Mouse (Mus musculus): ENCODE data around the gene Gpr61.

Gpr61 gene

DNA sequence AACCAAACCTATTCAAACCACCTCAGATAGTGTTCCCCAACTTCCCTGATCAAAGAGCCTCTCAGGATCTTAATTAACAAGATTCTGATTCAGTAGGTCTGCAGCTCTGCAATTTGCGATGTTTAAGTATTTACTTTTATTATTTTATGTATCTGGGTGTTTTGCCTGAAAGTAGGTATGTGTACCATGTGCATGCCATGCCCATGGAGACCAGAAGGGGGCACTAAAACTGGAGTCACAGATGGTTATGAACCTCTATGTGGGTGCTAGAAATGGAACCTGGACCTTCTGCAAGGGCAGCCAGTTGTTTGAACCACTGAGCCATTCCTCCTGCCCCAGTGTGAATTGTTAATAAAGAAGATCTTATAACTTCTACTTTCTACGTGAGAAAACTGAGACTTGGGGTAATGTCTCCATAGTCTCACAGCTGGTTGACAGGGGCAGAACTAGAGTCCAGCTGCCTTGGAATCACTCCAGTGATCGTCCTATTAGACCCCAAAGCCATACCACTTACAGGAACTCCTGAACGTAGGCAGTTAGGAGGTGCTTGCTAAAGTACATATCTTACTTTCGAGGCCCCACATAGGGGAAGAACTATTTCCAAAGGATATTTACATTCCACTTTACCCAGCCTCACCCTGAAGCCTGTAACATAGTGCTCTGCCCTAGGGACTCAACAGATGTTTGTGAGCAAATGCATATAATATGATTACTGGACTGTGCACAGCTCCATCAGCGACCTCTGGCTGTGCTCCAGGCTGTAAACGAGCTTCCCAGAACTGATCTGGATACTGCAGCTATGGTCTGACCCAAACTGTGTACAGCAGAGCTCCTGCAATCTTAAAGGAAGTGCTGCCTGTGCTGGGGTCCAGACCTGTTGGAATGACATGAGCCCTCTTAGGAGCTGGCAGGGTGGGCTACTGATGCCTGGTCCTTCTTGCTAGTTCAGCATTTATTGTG, 24.4 kb upstream of the Gpr61 start:
- CTCF ChIA-PET: interaction anchor here (0.5 to 0.6 kb wide), 2 partner anchors 31 kb away, joined by 5 to 8 read pairs; no protein-coding TSS in a partner anchor

DNA sequence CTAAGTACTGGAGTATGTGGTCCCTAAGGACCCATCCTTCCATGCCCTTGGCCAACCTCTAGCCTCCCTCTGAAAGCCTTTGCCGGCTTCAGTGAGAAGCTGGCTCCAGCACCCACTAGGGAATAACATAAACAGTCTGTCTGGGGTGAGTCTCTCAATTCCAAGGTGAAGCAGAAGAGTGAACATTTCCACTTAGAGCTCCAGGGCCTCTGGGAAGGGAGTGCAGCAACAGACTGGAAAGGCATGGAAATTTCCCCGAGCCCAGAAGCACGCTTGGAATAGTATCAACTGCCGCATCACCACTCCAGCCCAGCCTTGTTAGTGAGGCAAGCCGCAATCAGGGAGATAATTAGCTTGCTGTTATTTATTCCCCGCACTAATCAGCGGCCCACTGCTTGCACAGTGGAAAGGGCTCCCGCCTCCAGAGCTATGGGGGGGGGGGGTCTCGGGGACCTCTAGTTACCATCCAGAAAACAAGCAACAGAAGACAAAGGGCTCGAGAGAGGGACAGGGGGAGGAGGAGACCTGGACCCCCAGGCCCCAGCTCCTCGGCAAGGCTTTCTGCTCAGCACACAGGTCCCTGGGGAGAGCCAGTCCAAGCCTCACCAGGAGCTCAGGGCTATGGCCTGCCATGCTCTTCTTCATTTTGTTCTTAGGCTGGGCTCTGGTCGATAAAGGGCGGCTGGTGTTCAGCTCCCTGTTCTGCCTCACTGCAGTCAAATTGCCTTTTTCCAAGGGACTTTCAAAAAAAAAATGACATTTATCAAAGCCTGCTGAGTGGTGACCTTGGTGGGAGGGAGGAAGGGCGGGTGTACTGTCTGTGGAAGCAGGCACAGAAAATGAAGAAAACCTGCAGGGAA, 20.2 kb upstream of the Gpr61 start:
- CTCF ChIA-PET: interaction anchor here (0.7 kb wide), 1 partner anchor 97 kb away, joined by 6 read pairs; no protein-coding TSS in a partner anchor

DNA sequence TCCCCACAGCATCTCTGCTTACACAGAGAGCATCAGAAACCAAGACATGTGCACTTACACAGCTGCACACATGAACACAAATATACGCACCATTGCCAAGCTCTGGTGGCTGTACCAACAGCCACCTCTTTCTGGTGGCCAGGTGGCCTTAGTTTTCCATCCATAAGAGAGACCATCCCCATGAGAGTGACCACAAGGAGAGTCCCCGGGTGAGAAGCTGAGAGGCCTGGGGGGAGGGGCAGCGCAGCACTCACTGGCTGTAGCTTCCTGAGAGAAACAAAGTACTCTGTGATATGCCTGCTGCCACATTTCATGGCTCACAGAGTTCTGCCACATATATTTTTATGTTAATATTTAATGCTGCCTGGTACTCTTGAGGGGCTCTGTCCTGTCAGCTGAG, 14.5 kb upstream of the Gpr61 start:
- CTCF ChIA-PET: no interaction called here

DNA sequence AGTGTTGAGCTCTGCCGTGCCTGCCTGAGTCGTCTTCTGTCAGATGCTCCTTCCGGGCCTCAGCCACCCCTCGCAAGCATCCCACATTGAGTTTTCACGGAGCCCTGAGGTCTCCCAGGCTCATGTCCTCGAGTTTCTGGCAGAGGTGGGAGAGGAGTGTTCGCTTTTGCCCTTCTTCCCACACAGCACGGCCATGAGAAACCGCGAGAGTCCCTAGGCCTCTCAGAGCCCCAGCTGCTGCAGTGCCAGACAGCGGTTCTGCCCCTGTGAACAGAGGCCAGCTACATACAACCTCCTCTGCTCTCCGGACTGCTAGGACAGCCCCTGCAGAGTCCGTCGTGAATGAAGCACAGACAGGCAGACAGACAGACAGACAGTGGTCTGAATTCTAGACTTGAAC, 12.8 kb upstream of the Gpr61 start:
- CTCF ChIA-PET: interaction anchor here (0.7 kb wide), 1 partner anchor 28 kb away, joined by 3 read pairs; no protein-coding TSS in a partner anchor

DNA sequence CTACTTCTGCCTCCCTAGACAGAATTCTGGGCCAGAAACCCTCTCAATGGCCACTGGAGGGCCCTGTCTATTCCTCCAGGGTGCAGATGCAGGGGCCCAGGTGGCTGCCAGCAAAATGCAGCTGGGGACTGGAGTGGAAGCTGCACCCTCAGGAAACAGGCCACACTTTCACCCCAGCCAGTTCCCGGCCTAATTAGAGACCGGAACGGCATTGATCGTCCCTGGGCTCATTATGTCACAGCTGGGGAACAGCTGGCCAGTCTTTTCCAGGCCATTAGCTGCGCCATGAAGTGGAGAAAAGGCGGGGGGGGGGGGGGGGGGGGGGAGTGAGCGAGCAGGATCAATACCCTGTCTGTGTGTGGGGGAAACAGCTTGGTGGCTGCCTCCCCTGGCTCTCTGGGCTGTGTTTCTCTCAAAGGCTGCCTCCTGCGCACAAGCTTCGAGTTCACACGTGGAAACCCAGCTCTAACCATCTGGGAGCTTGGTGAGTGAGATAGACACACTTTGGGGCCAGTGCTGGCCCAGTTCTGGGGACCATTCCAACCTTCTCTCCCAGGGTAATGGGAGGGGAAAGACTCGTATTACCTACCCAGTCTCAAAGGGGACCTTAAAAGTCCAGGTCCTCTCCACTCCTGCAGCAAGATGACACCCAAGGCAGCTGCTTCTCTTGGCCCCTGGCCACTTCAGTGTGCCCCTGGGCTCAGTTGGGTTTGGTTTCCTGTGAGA, 12.0 kb upstream of the Gpr61 start:
- CTCF ChIA-PET: no interaction called here

DNA sequence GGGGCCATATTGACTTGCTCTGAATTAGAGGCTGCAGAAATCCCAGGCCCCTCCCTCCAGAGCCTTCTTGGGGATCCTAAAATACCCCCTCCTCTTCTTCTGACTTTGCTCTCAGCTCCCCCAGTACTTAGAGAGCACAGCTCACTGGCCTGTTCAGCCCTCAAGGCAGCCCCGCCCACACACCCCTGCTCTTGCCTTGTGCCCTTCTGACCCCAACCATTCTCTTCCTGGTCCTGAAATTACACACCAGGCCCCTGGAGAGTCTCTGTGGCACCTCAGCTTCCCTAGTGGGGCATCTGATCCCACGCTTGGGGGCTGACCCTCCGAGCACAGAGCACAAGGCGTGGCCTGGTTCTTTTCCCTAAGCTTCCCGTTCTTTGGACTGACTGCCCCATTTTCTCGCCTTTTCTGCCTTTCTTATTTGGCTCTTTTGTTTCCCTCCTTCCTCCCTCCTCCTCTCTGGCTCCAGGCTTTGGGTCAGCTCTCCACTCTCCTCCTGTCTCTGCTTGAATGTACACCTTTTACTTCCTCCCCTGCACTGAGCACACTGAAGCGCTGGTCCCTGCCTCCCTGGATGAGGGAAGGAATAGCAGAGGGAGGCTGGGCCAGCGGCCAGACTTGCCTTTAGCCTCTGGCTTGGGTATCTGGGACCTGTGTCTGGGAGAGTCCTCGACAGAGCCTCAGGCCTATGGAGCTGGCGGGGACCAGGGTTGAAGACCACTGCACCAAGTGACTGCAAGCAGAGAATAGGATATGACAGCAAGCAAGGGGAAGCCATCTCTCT, 11.0 kb upstream of the Gpr61 start:
- CTCF ChIA-PET: interaction anchor here (1.1 to 2.2 kb wide), 3 partner anchors 21 to 224 kb away, joined by 5 to 7 read pairs (median 7); partner anchors contain the start of gene Amigo1

DNA sequence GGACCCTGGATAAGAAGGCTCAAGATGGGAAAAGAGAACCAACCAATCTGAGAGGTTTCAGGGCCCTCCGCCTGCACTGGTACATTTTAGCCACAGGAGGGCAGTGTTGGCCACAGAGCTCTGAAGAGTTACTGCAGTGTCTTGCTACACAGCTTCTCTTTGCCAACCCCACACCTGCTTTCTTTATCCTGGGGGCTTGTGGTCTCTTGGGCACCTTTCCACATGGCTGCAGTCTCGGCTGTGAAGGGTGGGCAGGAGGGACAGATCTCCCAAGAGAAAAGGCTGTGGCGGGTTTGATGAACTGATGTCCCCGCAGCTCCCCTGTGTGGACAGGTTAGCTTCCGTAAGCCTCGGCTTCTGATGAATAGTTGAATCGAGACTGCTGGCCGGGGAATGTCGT, 10.1 kb upstream of the Gpr61 start:
- CTCF ChIA-PET: interaction anchor here (0.7 to 2.2 kb wide), 4 partner anchors 22 to 520 kb away, joined by 4 to 7 read pairs (median 6); partner anchors contain the start of gene Amigo1

DNA sequence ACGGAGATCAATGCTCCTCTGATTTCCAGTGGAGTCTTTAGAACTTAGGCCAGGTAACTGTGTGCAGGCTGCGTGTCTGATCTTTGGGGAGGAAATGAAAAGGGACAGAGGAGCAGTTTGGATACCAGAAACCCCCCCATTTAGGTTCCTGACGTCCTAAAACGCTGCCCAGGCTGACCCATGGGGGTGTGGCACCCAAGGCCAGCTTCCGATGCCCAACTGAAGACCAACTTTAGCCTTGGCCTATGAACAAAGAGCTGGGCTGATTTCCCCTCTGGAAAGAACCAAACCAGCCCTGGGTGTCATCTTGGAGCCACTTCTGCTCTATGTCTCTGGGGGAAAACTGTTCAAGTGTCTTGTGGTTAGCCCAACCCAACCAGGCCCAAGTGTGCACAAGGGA, 9.4 kb upstream of the Gpr61 start:
- CTCF ChIA-PET: interaction anchor here (0.7 to 2.2 kb wide), 3 partner anchors 45 to 520 kb away, joined by 3 to 7 read pairs (median 4); no protein-coding TSS in a partner anchor

DNA sequence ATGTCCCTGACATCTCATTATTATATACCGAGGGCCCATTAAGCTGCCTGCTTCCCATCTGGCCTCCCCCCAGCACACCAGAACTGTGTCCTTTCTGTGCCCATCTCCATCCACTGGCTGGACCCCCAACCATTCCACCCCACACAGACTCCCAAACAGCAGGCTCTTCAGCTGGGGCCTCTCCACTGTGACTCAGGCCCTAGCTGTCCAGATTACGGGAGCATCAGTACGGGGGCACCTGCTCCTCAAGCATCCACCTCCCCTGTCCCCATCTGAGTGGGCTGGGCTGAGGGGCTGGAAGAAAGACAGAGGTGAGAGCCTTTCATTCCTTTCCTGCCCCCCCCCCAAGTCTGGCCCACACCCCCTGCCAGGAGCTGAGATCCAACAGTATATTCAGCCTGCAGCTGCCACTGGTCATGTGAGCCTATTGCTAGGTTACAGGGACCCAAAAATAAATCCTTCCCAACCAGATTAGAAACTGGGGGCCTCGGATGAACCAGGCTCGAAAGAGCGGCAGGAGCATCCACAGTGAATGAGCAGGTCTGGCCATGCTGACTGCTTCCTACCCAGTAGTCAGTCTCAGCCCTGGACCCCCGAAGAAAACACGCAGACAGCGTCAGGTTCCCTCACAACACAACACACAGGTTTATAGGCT, 3.8 kb upstream of the Gpr61 start:
- CTCF ChIA-PET: interaction anchor here (0.5 to 0.7 kb wide), 2 partner anchors 10 to 46 kb away, joined by 3 read pairs; no protein-coding TSS in a partner anchor

DNA sequence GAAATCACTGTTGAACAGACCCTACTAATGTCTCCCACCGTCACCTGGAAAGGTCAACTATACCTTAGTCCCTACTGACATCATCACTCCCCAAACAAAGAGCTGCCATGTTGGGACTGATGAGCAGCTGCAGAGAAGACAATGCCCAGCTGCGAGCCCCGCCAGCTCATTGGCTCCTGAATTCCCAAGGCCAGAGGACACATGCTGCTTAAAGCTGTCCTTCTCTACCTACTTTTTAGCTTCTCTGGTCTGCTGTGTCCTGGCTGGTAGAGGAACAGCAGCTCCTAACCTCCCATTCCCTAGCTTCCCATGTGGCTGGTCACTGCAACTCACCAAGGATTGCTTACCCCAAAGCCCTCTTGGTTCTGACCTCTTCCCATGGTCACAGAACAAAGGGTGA, 2.4 kb downstream of the Gpr61 start:
- CTCF ChIA-PET: no interaction called here

DNA sequence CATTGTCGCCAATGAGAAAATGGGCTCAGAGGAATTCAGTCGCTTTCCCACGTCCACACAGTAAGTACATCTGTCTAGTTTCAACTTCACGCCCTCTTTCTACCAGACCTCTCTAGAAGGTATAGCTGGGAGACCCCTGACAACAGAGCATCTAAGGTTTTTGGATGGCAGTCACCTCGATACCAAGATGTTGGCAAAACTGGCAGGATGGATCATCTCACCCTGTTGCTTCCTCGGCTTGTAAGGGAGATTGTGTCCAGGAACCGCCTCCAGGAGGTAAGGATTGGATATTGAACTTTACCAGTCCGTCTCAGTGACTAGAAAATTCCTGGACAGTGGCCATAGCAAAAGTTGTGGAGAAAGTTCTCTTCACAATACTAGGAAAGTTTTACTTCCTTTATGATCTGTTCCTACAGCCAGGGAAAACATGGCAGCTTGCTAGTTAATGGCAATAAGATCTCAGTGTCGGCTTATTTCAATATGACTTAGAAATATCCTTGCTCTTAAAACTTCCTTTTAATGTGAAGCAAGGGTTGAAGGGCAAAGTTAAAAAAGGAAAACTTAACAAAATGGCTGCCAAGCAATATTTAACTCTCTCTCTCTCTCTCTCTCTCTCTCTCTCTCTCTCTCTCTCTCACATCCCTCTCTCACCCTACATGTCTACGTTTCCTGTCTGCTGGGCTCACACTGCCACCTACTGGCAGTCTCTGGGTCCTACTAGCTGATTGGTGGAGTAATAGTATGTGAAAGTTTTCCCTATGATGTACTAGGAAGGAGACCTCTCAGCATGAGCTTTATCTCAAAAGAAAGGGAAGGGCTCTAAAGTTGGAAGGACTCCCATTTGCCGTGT, 7.1 kb downstream of the Gpr61 start:
- CTCF ChIA-PET: interaction anchor here (0.6 to 1.1 kb wide), 4 partner anchors 11 to 123 kb away, joined by 3 to 16 read pairs (median 6); no protein-coding TSS in a partner anchor

DNA sequence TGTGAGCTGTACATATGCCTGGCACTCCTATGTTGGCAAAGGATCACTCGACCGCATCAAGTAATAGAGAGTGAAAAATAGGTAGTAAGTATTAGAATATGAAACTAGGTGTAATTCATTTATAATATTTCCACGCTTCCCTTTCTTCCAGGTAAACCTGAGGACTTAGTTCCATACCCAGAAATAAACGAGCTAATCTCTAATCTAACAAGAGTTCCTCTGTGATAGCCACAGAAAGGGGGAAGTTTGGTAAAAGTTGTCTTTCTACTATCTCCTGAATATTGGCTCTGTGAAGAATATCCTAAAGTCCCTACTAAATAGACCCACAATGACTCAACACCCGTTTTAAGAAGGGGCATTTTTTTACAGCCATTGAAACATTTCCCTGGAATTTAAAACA, 8.0 kb downstream of the Gpr61 start:
- CTCF ChIA-PET: interaction anchor here (0.6 kb wide), 1 partner anchor 12 kb away, joined by 3 read pairs; no protein-coding TSS in a partner anchor

DNA sequence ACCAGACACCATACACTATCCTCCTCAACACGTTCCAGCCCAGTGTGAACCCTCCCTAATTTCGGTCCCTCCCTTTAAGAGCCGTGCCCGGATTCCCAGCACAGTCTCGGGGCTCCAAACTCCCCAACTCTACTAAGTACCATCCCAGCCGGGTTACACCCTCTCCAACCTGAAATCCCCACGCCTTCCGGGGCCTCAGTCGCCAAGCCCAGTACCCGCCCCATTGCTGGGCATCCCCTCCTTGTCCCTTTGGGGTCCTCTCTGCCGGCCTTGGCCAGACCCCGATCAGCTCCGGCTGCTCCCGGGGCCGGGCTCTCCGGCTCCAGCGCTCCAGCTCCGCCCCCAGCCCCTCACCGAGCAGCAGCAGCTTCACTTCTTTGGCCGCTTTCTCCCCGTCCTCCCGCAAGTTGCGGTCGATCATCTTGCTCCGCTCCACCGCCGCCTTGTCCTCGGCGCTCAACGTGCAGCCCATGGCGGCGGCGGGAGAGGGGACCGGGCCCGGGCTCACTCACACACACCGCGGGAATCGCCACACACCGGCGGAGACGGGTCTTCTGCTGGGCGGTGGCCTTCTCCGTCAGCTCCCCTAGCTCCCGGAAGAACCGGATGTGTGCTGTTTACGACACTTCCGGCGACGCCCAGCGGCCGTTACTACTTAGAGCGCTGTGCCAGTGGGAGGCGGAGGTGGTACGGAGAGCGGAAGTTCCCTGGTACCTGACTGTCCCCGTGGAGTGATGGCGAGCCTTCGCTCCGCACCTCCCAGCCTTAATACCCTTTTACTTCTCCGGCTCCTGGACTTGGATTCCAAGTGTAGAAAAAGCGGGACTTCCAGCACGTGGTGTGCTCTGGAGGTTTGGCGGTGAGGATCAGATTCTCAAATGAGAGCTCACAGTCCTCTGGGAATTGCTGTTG, 8.9 kb downstream of the Gpr61 start, which contains the start of gene Gnai3:
Gene Gnai3 (minus strand): TSS at position 613 of the 912 bp plus-strand sequence.
- CTCF ChIA-PET: interaction anchor here (0.6 to 0.7 kb wide), 2 partner anchors 12 to 116 kb away, joined by 3 to 10 read pairs; no protein-coding TSS in a partner anchor

DNA sequence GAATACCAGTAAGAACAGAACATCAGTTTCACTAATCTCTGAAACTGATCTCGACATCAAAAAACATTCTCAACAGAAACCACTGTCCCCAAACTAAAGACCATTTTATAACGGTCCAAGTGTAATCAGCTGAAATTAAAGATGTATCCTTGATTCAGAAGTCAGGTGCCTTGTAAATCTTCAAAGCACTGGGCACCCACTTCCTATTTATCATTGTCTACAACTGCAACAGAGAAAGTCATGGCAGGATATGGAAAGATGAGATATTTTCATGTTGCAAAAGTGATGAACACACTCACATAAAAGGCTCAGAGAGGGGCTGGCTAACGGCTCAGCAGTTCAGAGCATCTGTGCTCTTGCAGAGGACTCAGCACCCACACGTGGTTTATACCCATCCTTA, 13.9 kb downstream of the Gpr61 start:
- CTCF ChIA-PET: no interaction called here

DNA sequence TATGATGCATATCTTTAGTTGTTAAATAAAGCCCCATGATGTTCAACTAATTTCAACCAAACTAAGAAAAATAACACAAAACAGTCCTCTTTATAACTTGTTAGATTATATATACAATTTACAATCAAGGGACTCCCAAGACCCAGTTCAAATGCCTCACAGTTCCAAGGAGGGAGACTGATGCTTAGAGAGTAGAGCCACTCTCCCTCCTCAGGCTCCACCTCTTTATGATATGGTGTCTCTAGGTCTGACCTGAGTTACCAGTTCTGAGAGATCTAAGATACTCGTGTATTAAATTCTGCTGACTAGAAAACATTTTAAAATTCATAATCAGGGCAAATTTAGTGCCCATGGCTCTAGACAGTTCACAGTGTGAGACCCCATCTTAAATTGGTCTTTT, 15.6 kb downstream of the Gpr61 start:
- CTCF ChIA-PET: no interaction called here

DNA sequence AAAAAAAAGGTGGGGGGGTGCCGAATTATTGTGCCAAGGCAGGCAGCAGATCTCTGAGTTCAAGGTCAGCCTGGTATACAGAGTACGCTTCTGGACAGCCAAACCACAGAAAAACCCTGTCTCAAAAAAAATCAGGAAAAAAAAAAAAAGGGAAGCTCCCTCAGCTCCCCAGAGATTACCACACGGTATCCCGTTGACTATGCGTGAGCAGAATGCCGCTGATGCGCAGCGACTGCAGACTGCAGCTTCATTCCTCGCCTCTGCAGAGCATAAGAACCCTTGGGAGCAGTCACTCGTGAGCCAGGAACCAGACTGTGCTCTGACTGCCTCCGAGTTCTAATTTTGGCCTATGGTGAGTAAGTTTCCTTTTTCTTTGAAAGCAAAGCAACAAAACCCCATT, 20.0 kb downstream of the Gpr61 start:
- CTCF ChIA-PET: interaction anchor here (0.6 to 0.7 kb wide), 3 partner anchors 12 to 47 kb away, joined by 3 to 6 read pairs (median 3); no protein-coding TSS in a partner anchor

DNA sequence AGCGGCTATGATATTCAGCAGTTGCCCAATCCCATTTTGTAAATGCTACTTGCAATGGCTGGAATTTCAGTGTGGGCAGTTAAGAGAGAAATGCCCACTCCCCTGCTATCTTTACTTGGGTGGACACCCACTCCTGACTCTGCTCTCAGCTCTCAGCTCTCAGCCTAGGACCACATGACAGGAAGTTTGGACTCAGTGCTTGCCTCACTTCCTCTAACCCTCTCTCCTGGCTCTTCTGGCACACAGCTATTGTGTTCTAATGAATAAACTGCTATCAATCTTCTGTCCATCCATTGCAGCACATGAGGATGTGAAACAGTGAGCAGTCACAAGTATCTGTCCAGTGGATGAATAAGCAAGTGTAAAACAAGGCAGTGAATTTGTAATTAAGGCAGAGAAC, 22.2 kb downstream of the Gpr61 start:
- CTCF ChIA-PET: no interaction called here

DNA sequence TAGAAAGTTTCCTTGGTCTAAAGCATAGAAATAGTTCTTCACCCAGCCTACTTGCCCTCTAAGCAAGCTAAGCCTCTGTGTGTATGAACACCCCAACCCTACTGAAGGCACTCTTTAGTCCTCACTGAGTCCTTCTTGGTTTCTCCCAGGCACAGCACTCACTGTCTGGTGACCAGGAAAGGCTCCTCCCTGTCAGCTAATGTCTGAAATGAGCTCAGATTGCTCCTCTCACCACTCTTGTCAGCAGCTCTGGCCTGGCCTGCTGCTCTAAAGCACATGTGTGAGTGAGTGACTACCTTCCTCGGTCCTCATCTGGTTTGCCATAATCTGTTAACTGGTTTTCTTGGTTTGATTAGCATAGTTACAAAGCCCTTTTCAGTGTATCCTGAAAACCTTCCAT, 22.9 kb downstream of the Gpr61 start:
- CTCF ChIA-PET: no interaction called here

Data from spleen, embryonic (tissue).